Mouse (Mus musculus) erythroblast, embryonic 14.5 days (primary cell): ENCODE results near the gene Adgrl2. TPM values are rescaled to one million over a fixed set of nuclear protein-coding genes. Genes with fewer than 3 reads are reported as not detected.

ENCODE experiments used
- H3K27me3 ChIP-seq: 2 replicates; pipeline ENCODE4 v1.6.1; 2012; ENCODE audit warnings: inconsistent platforms; ENCODE audit not compliant: control insufficient read depth
- H3K36me3 ChIP-seq: 2 replicates; pipeline ENCODE4 v1.6.1; 2012; ENCODE audit warnings: mild to moderate bottlenecking, inconsistent platforms; ENCODE audit not compliant: control insufficient read depth
- H3K4me1 ChIP-seq: 2 replicates; pipeline ENCODE4 v1.6.1; 2012; ENCODE audit warnings: inconsistent platforms; ENCODE audit not compliant: control insufficient read depth
- H3K4me3 ChIP-seq: replicated peaks from 2 replicates; pipeline ENCODE3; 2012; ENCODE audit warnings: moderate library complexity, mild to moderate bottlenecking, inconsistent platforms
- H3K9me3 ChIP-seq: 2 replicates; pipeline ENCODE4 v1.6.1; 2012; ENCODE audit warnings: low read length, inconsistent platforms, mixed read lengths; ENCODE audit not compliant: control insufficient read depth
- GATA1 ChIP-seq: IDR thresholded peaks from 2 replicates; pipeline ENCODE4 v1.6.1; 2012; ENCODE audit warnings: low read length, inconsistent platforms, mixed read lengths
- TAL1 ChIP-seq: IDR thresholded peaks from 3 replicates; pipeline ENCODE4 v1.6.1; 2012; ENCODE audit warnings: low read length, inconsistent platforms, mixed read lengths
- polyA plus RNA-seq: library from polyadenylated mRNA; stranded (reverse); fragments of >175 nt; gene quantifications from 2 replicates; pipeline ENCODE4 v1.2.3, GENCODE M21; 2012

The Adgrl2 gene
- polyA plus RNA-seq, 1 experiment = 0.01 TPM

DNA sequence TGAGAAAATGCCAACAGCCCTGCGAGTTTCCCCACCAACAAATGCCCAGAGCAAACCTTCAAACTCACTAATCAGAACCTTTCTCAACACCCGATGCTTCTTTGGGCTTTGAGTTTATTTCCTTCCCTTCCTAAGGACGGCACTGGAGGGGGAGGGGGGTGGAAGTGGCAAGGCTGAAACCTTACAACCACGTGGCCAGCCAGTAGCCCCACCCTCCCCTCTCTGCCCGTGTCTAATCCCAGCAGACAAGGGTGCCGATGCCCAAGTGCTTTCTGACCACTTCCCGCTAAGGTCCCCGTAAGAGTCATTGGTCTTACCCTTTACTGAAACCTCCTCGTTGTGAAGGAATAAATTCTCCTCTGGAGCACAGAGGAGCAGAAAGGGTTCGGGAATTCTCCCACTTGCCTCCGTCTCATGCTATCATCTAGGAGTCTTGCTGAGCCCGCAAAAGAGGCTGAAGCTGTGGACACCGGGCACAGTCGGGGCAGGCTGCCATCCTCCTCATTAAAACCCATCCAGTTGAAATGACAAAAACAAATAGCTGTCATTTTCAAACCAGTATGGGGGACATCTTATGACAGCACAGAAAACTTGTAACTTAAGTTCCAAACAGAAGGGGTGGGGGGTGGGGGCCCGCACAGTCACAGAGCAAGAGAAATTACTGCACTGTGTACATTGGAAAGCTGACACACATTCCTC lies 30.9 kb downstream of the Adgrl2 start:
- Histone ChIP-seq H3K9me3 (no peaks in the 10 kb centered on the region), H3K4me1 (no peaks in the 10 kb centered on the region), H3K27me3 (no peaks in the 10 kb centered on the region), H3K4me3 (no peak overlapping the region), H3K36me3 (no peaks in the 10 kb centered on the region)
- TF ChIP-seq TAL1 = no peak
- TF ChIP-seq GATA1 = no peak

DNA sequence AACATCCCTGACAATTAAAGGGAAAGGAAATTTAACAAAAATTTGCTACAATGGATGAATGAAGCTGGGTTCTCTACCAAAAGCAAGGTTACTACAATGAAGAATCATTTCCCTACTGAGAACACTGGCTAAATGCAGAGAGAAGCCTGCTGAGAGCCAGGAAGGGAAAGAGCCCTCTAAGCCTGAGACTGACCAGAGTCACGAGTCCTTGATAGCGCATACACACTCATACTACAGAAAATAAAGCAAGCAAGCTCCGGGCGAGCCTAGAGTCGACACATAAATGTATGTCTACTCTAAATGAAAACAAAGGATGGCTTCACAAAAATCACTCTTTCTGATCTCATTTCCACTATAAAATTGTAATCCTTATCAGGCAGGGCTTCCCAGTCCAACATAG lies 31.6 kb downstream of the Adgrl2 start:
- Histone ChIP-seq H3K4me1 (no peaks in the 10 kb centered on the region), H3K36me3 (no peaks in the 10 kb centered on the region), H3K4me3 (no peak overlapping the region), H3K27me3 (no peaks in the 10 kb centered on the region), H3K9me3 (no peaks in the 10 kb centered on the region)
- TF ChIP-seq GATA1 (no peak), TAL1 (no peak)

DNA sequence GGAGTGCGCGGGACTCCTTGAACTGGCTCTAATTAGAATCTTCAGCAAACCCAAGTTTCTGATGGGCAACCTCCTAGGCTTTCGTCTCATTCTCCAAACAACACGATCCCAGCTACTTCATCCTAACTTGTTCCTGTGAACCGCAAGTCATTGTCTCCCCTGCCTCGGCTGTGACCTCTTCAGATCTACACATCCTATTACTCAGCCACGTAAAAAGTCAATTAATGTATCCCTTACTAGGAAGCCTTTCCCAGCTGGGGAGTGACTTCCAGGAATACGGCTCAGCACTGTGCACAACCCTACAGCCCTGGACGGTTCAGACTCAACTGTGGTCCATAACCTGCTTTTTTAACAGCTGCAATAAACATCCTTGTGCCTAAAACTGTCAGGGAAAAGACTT lies 32.2 kb downstream of the Adgrl2 start:
- Histone ChIP-seq H3K9me3 (no peaks in the 10 kb centered on the region), H3K36me3 (no peaks in the 10 kb centered on the region), H3K4me1 (no peaks in the 10 kb centered on the region), H3K4me3 (no peak overlapping the region), H3K27me3 (no peaks in the 10 kb centered on the region)
- TF ChIP-seq TAL1 (no peak), GATA1 (no peak)

GRCm38 (mm10) chr3:148956887-148957286 lies 33.5 kb downstream of the Adgrl2 start:
- Histone ChIP-seq H3K36me3 (no peaks in the 10 kb centered on the region), H3K27me3 (no peaks in the 10 kb centered on the region), H3K9me3 (no peaks in the 10 kb centered on the region), H3K4me1 (no peaks in the 10 kb centered on the region), H3K4me3 (no peak overlapping the region)
- no peak for TF ChIP-seq TAL1
- no peak for TF ChIP-seq GATA1

- no peaks in the 10 kb centered on the region for H3K36me3 ChIP-seq
- no peaks in the 10 kb centered on the region for H3K4me1 ChIP-seq
- H3K4me3 ChIP-seq = no peak overlapping the region
- no peak for TF ChIP-seq TAL1
- TF ChIP-seq GATA1 = no peak
- no peaks in the 10 kb centered on the region for H3K27me3 ChIP-seq
- no peaks in the 10 kb centered on the region for H3K9me3 ChIP-seq
Measured at GRCm38 (mm10) chr3:148949796-148950195, 40.6 kb downstream of the Adgrl2 start.

- no peaks in the 10 kb centered on the region for H3K9me3 ChIP-seq
- no peaks in the 10 kb centered on the region for H3K27me3 ChIP-seq
- H3K36me3 ChIP-seq = no peaks in the 10 kb centered on the region
- no peaks in the 10 kb centered on the region for H3K4me1 ChIP-seq
- H3K4me3 ChIP-seq = no peak overlapping the region
- TF ChIP-seq TAL1 = no peak
- TF ChIP-seq GATA1 = no peak
Measured at GRCm38 (mm10) chr3:148947805-148948405, 42.5 kb downstream of the Adgrl2 start.

DNA sequence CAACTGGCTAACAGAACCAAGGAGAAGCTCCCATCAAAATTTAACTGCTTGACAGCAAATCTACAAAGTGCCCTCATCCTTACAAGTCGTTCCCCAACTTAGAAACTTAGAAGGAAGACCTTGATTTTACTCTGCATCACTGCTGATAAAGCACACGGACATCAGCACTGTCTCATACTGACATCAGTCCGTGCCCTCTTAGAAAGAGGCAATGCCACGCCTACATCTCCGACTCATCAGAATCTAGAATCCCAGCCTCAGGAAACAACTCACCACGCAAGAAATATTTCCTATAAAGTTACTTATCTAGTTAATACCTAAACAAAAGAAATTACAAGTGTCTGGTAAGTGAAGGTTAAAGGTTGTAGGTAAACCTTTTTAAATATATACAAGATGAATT lies 43.1 kb downstream of the Adgrl2 start:
- Histone ChIP-seq H3K36me3 (no peaks in the 10 kb centered on the region), H3K27me3 (no peaks in the 10 kb centered on the region), H3K4me3 (no peak overlapping the region), H3K4me1 (no peaks in the 10 kb centered on the region), H3K9me3 (no peaks in the 10 kb centered on the region)
- no peak for TF ChIP-seq TAL1
- TF ChIP-seq GATA1 = no peak

DNA sequence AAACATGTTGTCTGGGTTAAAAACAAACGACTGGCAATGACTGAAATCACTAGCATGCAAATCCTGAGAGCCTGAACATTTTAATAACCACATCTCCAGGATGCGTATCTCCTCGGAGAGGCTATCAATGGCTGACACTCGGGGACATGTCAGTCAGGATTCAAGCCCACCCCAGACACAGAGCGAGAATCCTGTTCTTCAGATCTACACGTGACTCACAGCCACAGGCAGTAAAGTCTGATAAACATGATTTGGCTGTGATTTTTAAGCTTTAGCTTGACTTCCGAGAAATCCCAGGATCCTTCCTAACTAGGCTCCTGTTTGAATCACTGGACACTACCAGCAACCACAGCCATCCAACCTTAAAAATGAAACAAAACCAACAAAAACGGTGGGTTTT lies 44.8 kb downstream of the Adgrl2 start:
- no peak for TF ChIP-seq GATA1
- no peak for TF ChIP-seq TAL1
- Histone ChIP-seq H3K4me1 (no peaks in the 10 kb centered on the region), H3K27me3 (no peaks in the 10 kb centered on the region), H3K4me3 (no peak overlapping the region), H3K9me3 (no peaks in the 10 kb centered on the region), H3K36me3 (no peaks in the 10 kb centered on the region)

DNA sequence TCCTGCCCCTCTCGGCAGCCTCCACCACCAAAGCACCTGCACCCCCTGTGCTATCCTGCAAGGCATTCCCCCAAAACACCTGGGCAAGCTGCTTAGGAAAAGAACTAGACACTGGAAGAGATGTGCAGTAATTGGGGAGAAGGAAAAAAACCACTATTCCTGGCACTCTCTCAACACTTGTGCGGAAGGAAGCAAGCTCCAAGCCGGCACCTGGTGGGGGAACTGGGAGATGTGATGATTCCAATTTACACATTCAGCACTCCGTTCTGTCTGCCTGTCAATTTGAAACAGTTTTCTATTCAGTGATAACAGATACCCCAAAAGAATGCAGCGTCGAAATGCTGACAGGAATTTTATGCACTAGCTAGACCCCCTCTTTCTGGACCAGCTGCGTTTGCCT lies 50.9 kb downstream of the Adgrl2 start:
- Histone ChIP-seq H3K27me3 (no peaks in the 10 kb centered on the region), H3K9me3 (no peaks in the 10 kb centered on the region), H3K4me1 (no peaks in the 10 kb centered on the region), H3K36me3 (no peaks in the 10 kb centered on the region), H3K4me3 (no peak overlapping the region)
- no peak for TF ChIP-seq TAL1
- no peak for TF ChIP-seq GATA1
